10 mouse cellular contexts compared by ENCODE assay signal in genomic region chr11:117596201-117596600, GRCm38 (mm10). TPM values are rescaled to one million over a fixed set of nuclear protein-coding genes. Genes with fewer than 3 reads are reported as not detected.
A peak's percentile ranks its signal among the peaks of the same experiment; 100 is the strongest.
DNase-seq lines count a peak whose midpoint lies in the region; ATAC-seq and TF ChIP-seq lines count a peak whose summit lies in the region.
"Had no signal": no experiment of that assay in that cellular context is flagged by ENCODE, and none has a peak within 500 bp of the region (broad histone marks: within the 10 kb centered on the region; RNA-seq: fewer than 3 reads in every experiment).

No protein-coding gene starts in this region.

- H3K36me3 ChIP-seq in midbrain, postnatal 0 days (ENCODE audit: insufficient read depth, low read length), result no peaks in the 10 kb centered on the region

- H3K9ac ChIP-seq in midbrain, postnatal 0 days (replicated peaks; ENCODE audit: low read length, poor library complexity, severe bottlenecking), result no peak overlapping the region
- H3K9ac ChIP-seq: lung, embryonic 14.5 days had no signal

- no peaks in the 10 kb centered on the region for H3K9me3 ChIP-seq in midbrain, postnatal 0 days (ENCODE audit: low read length)

- H3K4me1 ChIP-seq in midbrain, postnatal 0 days (ENCODE audit: insufficient read depth, low read length), result peaks cover 38% of the 10 kb centered on the region

- intact Hi-C loops in gastrocnemius, adult 2 months (cut with DNase I), result loop anchor here (5.0 kb wide), 1 partner anchor 54 kb away; no protein-coding TSS in a partner anchor

- DNase-seq in gastrocnemius, adult 18-20 months (ENCODE audit: low spot score), result peak; percentile 89
- DNase-seq in gastrocnemius, postnatal 4 days (ENCODE audit: low spot score in 2 of 2), result no peak
- peak; percentile 24 for DNase-seq in ovary, postnatal 36 days (ENCODE audit: low spot score)
- no peak for DNase-seq in ovary, adult 18-20 months (ENCODE audit: low spot score)
- DNase-seq in gastrocnemius, adult 2 months, result peak; percentile 91
- peak; percentile 79 for DNase-seq in midbrain, postnatal 0 days (ENCODE audit: low spot score)
- DNase-seq in frontal cortex, adult 2 months (ENCODE audit: extremely low spot score in 1 of 2, low spot score in 1 of 2), result no peak
- DNase-seq in natural killer cell, adult 2 months (ENCODE audit: low spot score in 2 of 2), result no peak
- DNase-seq: kidney, postnatal 4 days; lung, embryonic 14.5 days had no signal

- no peaks in the 10 kb centered on the region for H3K27me3 ChIP-seq in midbrain, postnatal 0 days (ENCODE audit: insufficient read depth, low read length)

- H3K4me3 ChIP-seq in gastrocnemius, adult 2 months, result peak overlapping the region; percentile 15; the same call in 1 of the 2 replicates
- no peak overlapping the region for H3K4me3 ChIP-seq in midbrain, postnatal 0 days (ENCODE audit: low read depth, low read length)

- 71% methylated on average over 6 of the region's 6 CpGs for WGBS in midbrain, postnatal 0 days

- peak overlapping the region; percentile 93 for H3K27ac ChIP-seq in gastrocnemius, adult 2 months
- H3K27ac ChIP-seq in midbrain, postnatal 0 days (ENCODE audit: low read depth, low read length), result no peak overlapping the region

- no peak overlapping the region for H3K4me2 ChIP-seq in midbrain, postnatal 0 days (ENCODE audit: low read depth, low read length, poor library complexity, severe bottlenecking)
- H3K4me2 ChIP-seq: lung, embryonic 14.5 days had no signal

- TF ChIP-seq CTCF in gastrocnemius, adult 2 months (IDR thresholded peaks at IDR 0.05), result peak; percentile 49
- no peak for TF ChIP-seq CTCF in midbrain, postnatal 0 days (IDR thresholded peaks at IDR 0.05)

- ATAC-seq in midbrain, postnatal 0 days (ENCODE audit: low FRiP score), result no peak

RNA-seq across cellular contexts. Expression of gene Tnrc6c, which starts 57.9 kb away (rescaled TPM):
- total RNA-seq in gastrocnemius, adult 18-20 months (2021), result 10 to 100 TPM; 20.2 to 20.5 TPM
- 10 to 100 TPM; 33.0 to 34.2 TPM for total RNA-seq in gastrocnemius, postnatal 4 days (2021)
- total RNA-seq in gastrocnemius, adult 2 months (2021), result 10 to 100 TPM; 18.5 to 24.8 TPM
- total RNA-seq in midbrain, postnatal 0 days (2014; rRNA removed), result 78.4 and 79.8 TPM in 2 replicates
- 22.8 and 26.5 TPM in 2 replicates for polyA plus RNA-seq in midbrain, postnatal 0 days (2015; fragmentation: Nextera tagmentation; extraction: Ambion mirVana)
- 44.4 and 56.5 TPM in 2 replicates for polyA plus RNA-seq in frontal cortex, adult 2 months (2012; rRNA removed)

Comparison
In these comparisons a context has a peak if more than half of its experiments do, and no peak if none do; other contexts are left out.
1. DNase-seq: peak in gastrocnemius, adult 18-20 months (single experiment), ovary, postnatal 36 days (single experiment), gastrocnemius, adult 2 months (single experiment) and midbrain, postnatal 0 days (single experiment); none in gastrocnemius, postnatal 4 days (0 of 2), ovary, adult 18-20 months (single experiment), frontal cortex, adult 2 months (0 of 2) and natural killer cell, adult 2 months (0 of 2).